Mouse (Mus musculus) cerebellum, postnatal 14 days (tissue): Measurements from ENCODE around the gene Sec24d.

ENCODE experiments used
- DNase-seq, 2 experiments: peaks; one replicate each; pipeline ENCODE4 v3.0.0; 2021; ENCODE audit warnings: mixed read lengths in 2 of 2

Gene Sec24d

GRCm38 (mm10) chr3:123411821-123412578 is 144.7 kb downstream of the Sec24d start:
- no peak for DNase-seq

GRCm38 (mm10) chr3:123413173-123413572 is 145.9 kb downstream of the Sec24d start:
- no peak for DNase-seq
